Mouse (Mus musculus) midbrain, embryonic 13.5 days (tissue): Measurements from ENCODE around the gene Elovl4. TPM values are rescaled to one million over a fixed set of nuclear protein-coding genes. Genes with fewer than 3 reads are reported as not detected.

Experiments
- ATAC-seq: fragments of 200-750 bp; cut with Nextera tagmentation; 2 replicates; pipeline ENCODE4 v1.8.0; 2017; ENCODE audit warnings: mild to moderate bottlenecking, moderate TSS enrichment, moderate library complexity
- H3K27ac ChIP-seq: fragments of 300-500 bp; sonication (generic); 2 replicates; pipeline ENCODE4 v1.5.1; 2015; ENCODE audit warnings: inconsistent platforms, mild to moderate bottlenecking, moderate library complexity
- H3K27me3 ChIP-seq: fragments of 300-500 bp; sonication (generic); 2 replicates; pipeline ENCODE4 v1.6.1; 2015; ENCODE audit warnings: mild to moderate bottlenecking, inconsistent platforms
- H3K36me3 ChIP-seq: fragments of 300-500 bp; sonication (generic); 2 replicates; pipeline ENCODE4 v1.6.1; 2015; ENCODE audit warnings: mild to moderate bottlenecking, inconsistent platforms
- H3K4me1 ChIP-seq: fragments of 300-500 bp; sonication (generic); replicated peaks from 2 replicates; pipeline ENCODE4 v1.6.1; 2015; ENCODE audit warnings: inconsistent platforms
- H3K4me2 ChIP-seq: fragments of 300-500 bp; sonication (generic); replicated peaks from 2 replicates; pipeline ENCODE4 v1.6.1; 2015; ENCODE audit warnings: moderate library complexity, mild to moderate bottlenecking, inconsistent platforms
- H3K4me3 ChIP-seq: fragments of 300-500 bp; sonication (generic); replicated peaks from 2 replicates; pipeline ENCODE4 v1.5.1; 2015; ENCODE audit warnings: mild to moderate bottlenecking, inconsistent platforms
- H3K9ac ChIP-seq: fragments of 300-500 bp; sonication (generic); replicated peaks from 2 replicates; pipeline ENCODE4 v1.6.1; 2015; ENCODE audit warnings: mild to moderate bottlenecking, inconsistent platforms
- H3K9me3 ChIP-seq: fragments of 300-500 bp; sonication (generic); 2 replicates; pipeline ENCODE4 v1.6.1; 2016; ENCODE audit warnings: mild to moderate bottlenecking, inconsistent platforms
- WGBS: fragments of 180-500 bp; shearing (Covaris S2); methylation state at CpG from one replicate; pipeline ENCODE4 v1.1.7; 2015; 5-methylcytosine and 5-hydroxymethylcytosine counted together
- polyA plus RNA-seq: library from polyadenylated mRNA; unstranded; fragments of >200 nt; fragmentation: Nextera tagmentation; extraction: Ambion mirVana; gene quantifications from 2 replicates; pipeline ENCODE4 v1.2.1, GENCODE M21; 2015

Elovl4 gene
- 70.1 and 76.0 TPM in 2 replicates for polyA plus RNA-seq

DNA sequence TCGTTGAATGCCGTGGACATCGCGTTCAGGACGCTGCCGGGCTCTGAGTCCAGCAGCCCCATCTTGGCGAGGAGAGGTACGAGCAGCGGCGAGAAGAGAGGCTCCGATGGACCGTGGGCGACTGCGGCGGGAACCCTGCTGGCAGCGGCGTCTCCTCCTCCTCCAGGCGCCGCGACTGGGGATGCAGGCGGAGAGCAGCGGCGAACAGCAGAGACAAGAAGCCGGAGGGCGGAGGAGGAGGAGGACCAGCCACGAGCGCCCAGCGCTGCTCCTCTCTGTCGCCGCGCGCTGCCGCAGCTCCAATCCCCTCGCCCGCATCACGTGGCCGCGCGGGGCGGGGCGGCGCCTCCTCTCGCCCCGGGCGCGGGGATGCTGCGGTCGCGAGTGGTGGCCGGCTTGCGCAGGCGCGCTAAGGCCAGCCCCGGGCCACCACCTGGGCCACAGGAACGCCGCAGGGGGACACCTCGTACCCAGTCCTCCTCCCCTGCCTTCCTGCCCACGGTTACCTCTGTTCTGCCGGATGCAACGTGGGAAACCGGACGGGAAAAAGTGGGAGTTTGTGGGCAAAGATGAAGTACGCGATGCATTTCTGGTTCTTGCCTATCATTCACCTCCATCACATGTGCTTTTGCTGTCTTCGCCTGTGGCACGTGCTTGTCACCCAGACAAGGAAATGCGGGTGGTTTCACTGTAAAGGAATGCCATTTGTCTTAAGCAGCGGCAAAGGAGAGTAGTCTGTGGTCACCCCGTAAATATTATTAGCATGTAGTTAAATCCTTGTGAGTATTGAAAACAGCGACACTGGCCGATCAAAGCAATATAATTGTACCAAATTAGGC, at the start of gene Elovl4:
Gene Elovl4, minus strand, starts transcription at position 301 of the 839 bp plus-strand sequence.
- WGBS: 3% methylated on average over 52 of the region's 71 CpGs
- Histone ChIP-seq H3K4me2 (peak within 1 kb of the TSS; percentile 74), H3K27ac (peak within 1 kb of the TSS; percentile 96), H3K9me3 (no peaks in the 10 kb centered on the region), H3K36me3 (no peaks in the 10 kb centered on the region), H3K4me1 (peaks cover 35% of the 10 kb centered on the region), H3K4me3 (peak within 1 kb of the TSS; percentile 83), H3K9ac (peak within 1 kb of the TSS; percentile 93), H3K27me3 (no peaks in the 10 kb centered on the region)
- peak; percentile 93 for ATAC-seq

- H3K36me3 ChIP-seq: peaks cover 12% of the 10 kb centered on the region
- ATAC-seq: no peak
- H3K27ac ChIP-seq: no peak overlapping the region
- H3K9ac ChIP-seq: no peak overlapping the region
- no peak overlapping the region for H3K4me2 ChIP-seq
- 93% methylated on average over 3 of the region's 3 CpGs for WGBS
- H3K9me3 ChIP-seq: no peaks in the 10 kb centered on the region
- H3K4me3 ChIP-seq: no peak overlapping the region
- no peaks in the 10 kb centered on the region for H3K27me3 ChIP-seq
- H3K4me1 ChIP-seq: no peaks in the 10 kb centered on the region
Observed at GRCm38 (mm10) chr9:83852464-83852863, 46.4 kb upstream of the Elovl4 start.

DNA sequence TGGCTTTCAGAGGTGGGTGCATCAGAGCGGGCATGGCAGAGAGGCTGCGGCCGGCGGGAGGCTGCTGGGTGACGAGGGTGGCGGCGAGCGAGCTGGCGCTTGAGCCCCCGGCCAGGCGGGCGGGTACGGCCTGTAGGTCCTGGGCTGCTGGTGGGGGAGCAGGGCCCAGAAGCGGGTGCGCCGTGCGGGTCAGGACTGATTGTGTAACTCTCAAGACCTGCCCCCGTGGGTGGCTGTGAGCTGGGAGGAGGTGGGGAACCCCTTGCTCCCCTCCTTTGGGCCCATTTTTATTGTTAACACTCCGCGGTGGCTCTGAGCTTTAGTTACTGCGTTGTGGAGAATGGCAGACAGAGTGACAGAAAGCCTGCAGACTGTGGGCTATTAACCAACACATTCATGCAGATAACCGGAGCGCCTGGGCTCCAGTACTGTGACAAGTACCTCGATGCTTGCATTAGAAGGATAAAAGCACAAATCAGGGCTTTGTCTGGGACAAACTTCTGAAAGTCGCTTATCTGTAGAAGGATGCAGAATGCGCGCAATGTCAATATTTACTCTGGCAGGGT, 28.8 kb upstream of the Elovl4 start:
- peak overlapping the region; percentile 91 for H3K4me2 ChIP-seq
- peak overlapping the region; percentile 82 for H3K9ac ChIP-seq
- H3K27ac ChIP-seq: no peak overlapping the region
- no peaks in the 10 kb centered on the region for H3K9me3 ChIP-seq
- WGBS: 1% methylated on average over 27 of the region's 27 CpGs
- H3K36me3 ChIP-seq: no peaks in the 10 kb centered on the region
- peak overlapping the region; percentile 84 for H3K4me3 ChIP-seq
- H3K27me3 ChIP-seq: no peaks in the 10 kb centered on the region
- ATAC-seq: no peak
- H3K4me1 ChIP-seq: peaks cover 11% of the 10 kb centered on the region

GRCm38 (mm10) chr9:83833811-83834747, 28.0 kb upstream of the Elovl4 start, which contains the start of gene Ttk:
Gene Ttk, plus strand, starts transcription at chr9:83834689.
- H3K4me3 ChIP-seq: peak within 1 kb of the TSS; percentile 84
- H3K4me2 ChIP-seq: peak within 1 kb of the TSS; percentile 91
- WGBS: under 1% methylated on average over 38 of the region's 38 CpGs
- no peaks in the 10 kb centered on the region for H3K27me3 ChIP-seq
- peak; percentile 99 for ATAC-seq
- no peaks in the 10 kb centered on the region for H3K9me3 ChIP-seq
- H3K27ac ChIP-seq: peak within 1 kb of the TSS; percentile 96
- H3K36me3 ChIP-seq: no peaks in the 10 kb centered on the region
- H3K4me1 ChIP-seq: peaks cover 11% of the 10 kb centered on the region
- H3K9ac ChIP-seq: peak within 1 kb of the TSS; percentile 82

GRCm38 (mm10) chr9:83831152-83831551, 25.1 kb upstream of the Elovl4 start:
- 83% methylated on average over 8 of the region's 8 CpGs for WGBS
- Histone ChIP-seq H3K9ac (no peak overlapping the region), H3K4me3 (no peak overlapping the region), H3K36me3 (no peaks in the 10 kb centered on the region), H3K4me1 (peaks cover 11% of the 10 kb centered on the region), H3K27me3 (no peaks in the 10 kb centered on the region), H3K4me2 (no peak overlapping the region), H3K9me3 (no peaks in the 10 kb centered on the region), H3K27ac (no peak overlapping the region)
- ATAC-seq: no peak

DNA sequence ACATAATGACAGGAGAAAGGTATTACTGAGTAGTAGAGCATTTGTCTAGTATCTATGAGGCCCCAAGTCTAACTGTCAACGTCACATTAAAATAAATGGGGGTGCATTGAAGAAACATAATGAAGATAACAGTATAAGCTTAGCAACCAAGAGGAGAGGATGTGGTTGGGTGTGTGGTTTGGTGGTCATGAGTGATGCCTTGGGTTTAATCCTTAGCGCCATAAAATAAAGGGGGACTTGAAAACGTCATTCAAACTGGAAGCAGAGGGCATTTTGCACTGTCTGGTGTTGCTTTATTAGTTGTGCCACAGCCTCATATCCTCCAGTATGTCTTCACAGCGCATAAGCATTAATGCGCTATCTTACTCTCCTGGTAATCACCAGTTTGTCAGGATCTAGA, 23.8 kb upstream of the Elovl4 start:
- Histone ChIP-seq H3K27ac (no peak overlapping the region), H3K9ac (no peak overlapping the region), H3K27me3 (no peaks in the 10 kb centered on the region), H3K4me1 (peaks cover 2% of the 10 kb centered on the region), H3K36me3 (no peaks in the 10 kb centered on the region), H3K4me2 (no peak overlapping the region), H3K4me3 (no peak overlapping the region), H3K9me3 (no peaks in the 10 kb centered on the region)
- ATAC-seq: no peak
- 83% methylated on average over 5 of the region's 5 CpGs for WGBS

DNA sequence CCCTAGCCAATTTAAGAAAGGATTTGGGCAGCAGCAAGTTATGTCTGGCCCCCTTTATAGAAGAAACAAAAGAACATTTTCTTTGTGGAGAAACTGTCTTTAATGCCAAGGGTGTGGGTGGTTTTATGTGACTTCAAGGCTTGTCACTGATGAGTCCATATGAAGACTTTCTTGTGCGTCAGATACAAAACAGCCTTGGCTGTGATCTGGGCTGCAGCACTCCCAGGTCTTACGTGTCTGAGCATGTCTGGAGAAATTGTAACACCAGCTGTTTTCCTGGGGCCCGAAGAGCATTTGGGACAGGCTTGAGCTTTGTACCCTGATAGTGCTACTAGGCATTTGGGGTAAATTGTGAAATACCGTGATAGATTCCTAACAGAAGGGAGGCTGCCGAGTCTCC, 16.8 kb upstream of the Elovl4 start:
- Histone ChIP-seq H3K27ac (no peak overlapping the region), H3K27me3 (no peaks in the 10 kb centered on the region)
- ATAC-seq: no peak

GRCm38 (mm10) chr9:83820976-83821375, 14.9 kb upstream of the Elovl4 start:
- no peaks in the 10 kb centered on the region for H3K9me3 ChIP-seq
- no peak overlapping the region for H3K4me2 ChIP-seq
- no peak overlapping the region for H3K9ac ChIP-seq
- no peaks in the 10 kb centered on the region for H3K36me3 ChIP-seq
- no peaks in the 10 kb centered on the region for H3K4me1 ChIP-seq
- H3K27me3 ChIP-seq: no peaks in the 10 kb centered on the region
- no peak overlapping the region for H3K27ac ChIP-seq
- no peak overlapping the region for H3K4me3 ChIP-seq
- no peak for ATAC-seq
- WGBS: 94% methylated on average over 2 of the region's 2 CpGs

More for the DNA sequence above, 16.8 kb upstream of the Elovl4 start:
- WGBS: 83% methylated on average over 5 of the region's 5 CpGs
- H3K36me3 ChIP-seq: no peaks in the 10 kb centered on the region
- H3K9ac ChIP-seq: no peak overlapping the region
- no peaks in the 10 kb centered on the region for H3K4me1 ChIP-seq
- H3K9me3 ChIP-seq: no peaks in the 10 kb centered on the region
- H3K4me3 ChIP-seq: no peak overlapping the region
- H3K4me2 ChIP-seq: no peak overlapping the region

DNA sequence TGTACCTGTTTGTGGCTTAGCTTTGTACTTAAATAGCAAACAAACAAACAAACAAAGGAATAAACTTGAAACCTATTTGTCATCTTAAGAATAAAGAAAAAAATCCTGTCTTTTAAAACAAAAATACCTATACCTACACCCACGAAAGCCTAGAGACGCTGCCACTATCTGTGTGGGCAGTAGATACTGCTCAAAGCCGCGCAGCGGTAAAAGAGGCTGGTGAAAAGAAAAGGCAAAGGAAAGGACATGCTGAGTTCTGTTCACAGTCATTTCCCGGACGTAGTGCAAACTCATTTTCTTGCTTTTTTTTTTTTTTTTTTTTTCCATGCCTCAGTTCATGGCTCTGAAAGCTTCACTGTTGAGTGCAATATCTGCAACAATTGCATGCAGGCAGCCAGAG, 13.1 kb upstream of the Elovl4 start:
- Histone ChIP-seq H3K4me3 (no peak overlapping the region), H3K36me3 (no peaks in the 10 kb centered on the region), H3K27me3 (no peaks in the 10 kb centered on the region), H3K4me2 (no peak overlapping the region), H3K9me3 (no peaks in the 10 kb centered on the region), H3K27ac (no peak overlapping the region), H3K4me1 (no peaks in the 10 kb centered on the region), H3K9ac (no peak overlapping the region)
- no peak for ATAC-seq
- 67% methylated on average over 7 of the region's 7 CpGs for WGBS

DNA sequence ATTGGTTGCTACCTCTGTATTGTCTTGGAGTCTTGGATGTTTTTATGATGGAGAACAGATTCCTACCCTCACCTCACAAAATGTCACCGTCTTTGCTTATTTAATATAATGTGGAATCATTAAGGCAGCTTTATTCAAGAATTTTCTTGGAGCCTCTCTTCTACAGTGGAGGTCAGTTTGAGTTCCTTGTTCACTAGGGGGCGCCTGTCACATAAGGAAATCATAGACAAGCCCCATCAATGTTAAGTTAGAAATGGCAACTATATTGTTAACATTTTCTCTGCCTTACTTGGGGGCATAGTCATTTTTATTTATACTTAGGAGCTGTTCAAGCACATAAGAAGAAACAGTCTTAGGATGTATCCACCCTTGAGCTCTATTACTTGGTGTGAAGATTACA, 1.5 kb upstream of the Elovl4 start:
- H3K4me2 ChIP-seq: no peak overlapping the region
- no peak overlapping the region for H3K9ac ChIP-seq
- no peak for ATAC-seq
- H3K36me3 ChIP-seq: no peaks in the 10 kb centered on the region
- H3K27me3 ChIP-seq: no peaks in the 10 kb centered on the region
- peaks cover 30% of the 10 kb centered on the region for H3K4me1 ChIP-seq
- no peak overlapping the region for H3K4me3 ChIP-seq
- WGBS: 5% methylated on average over 2 of the region's 2 CpGs
- no peaks in the 10 kb centered on the region for H3K9me3 ChIP-seq
- no peak overlapping the region for H3K27ac ChIP-seq

DNA sequence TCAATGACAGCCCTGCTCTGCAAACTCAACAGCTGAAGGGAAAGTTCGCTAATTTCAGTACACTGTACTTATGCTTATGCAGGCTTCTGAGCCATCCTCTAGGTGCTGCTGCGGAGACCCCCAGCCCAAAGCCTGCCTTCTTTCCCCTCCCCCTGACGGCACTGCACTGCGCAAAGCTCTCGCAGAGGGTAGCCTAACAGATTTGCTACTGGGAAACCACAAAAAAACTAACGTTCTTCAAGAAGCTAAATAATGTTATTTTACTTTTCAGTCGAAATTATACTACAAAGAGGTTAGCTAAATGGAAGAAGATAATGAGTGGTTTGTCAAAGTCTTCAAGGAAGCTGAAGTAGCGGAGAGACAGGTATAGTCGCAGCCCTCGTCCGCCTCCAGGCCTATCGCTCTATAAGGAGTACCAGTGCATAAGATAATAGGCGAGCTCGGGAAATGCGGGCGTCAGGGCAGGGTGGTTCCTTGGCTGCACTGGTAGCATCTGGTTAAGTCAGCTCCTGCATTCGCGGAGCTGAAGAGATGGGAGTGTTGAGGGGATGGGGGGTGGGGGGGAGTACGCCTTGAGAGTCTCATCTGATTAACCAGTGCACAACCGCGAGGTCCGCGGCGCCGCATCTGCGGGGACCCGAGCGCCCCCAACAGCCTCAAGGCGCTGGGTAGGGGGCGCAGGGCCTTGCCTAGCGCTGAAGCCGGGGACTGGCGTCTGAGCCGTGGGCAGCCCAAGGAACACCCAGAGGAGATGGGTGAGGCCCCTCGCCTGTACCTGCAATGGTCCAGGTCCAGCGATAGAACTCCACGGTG, 707 bp downstream of the Elovl4 start:
- Histone ChIP-seq H3K27ac (peak overlapping the region; percentile 96), H3K27me3 (no peaks in the 10 kb centered on the region), H3K9ac (peak overlapping the region; percentile 93), H3K9me3 (no peaks in the 10 kb centered on the region), H3K36me3 (no peaks in the 10 kb centered on the region), H3K4me3 (peak overlapping the region; percentile 83), H3K4me1 (peaks cover 35% of the 10 kb centered on the region), H3K4me2 (peak overlapping the region; percentile 74)
- under 1% methylated on average over 37 of the region's 37 CpGs for WGBS
- ATAC-seq: peak; percentile 87
